Mouse (Mus musculus) MEL (cell line): Measurements from ENCODE around the gene Itpr1. TPM values are rescaled to one million over a fixed set of nuclear protein-coding genes. Genes with fewer than 3 reads are reported as not detected.

Experiments used
- DNase-seq: peaks from one replicate; pipeline ENCODE4 v3.0.0; 2011; ENCODE audit warnings: low read depth, low spot score
- H3K27ac ChIP-seq: 2 replicates; pipeline ENCODE4 v1.5.1; 2012; ENCODE audit warnings: low read depth, mild to moderate bottlenecking, control low read depth, low read length, moderate library complexity; ENCODE audit not compliant: control insufficient read depth
- H3K27me3 ChIP-seq, 2 experiments: fragments of 150-350 bp in 1 of 2; sonication (generic) in 1 of 2; 2 replicates each; pipeline ENCODE4 v1.6.1; 2012; ENCODE audit warnings: low read length in 2 of 2, mild to moderate bottlenecking in 2 of 2, improper control_type of control experiment in 1 of 2, moderate library complexity in 1 of 2; ENCODE audit not compliant: insufficient read depth in 2 of 2, control insufficient read depth in 1 of 2
- H3K36me3 ChIP-seq, 2 experiments: 2 replicates each; pipeline ENCODE4 v1.6.1; 2012 to 2014; ENCODE audit warnings: low read length in 2 of 2, improper control_type of control experiment in 1 of 2, inconsistent platforms in 1 of 2, mild to moderate bottlenecking in 1 of 2; ENCODE audit not compliant: insufficient read depth in 2 of 2, control insufficient read depth in 1 of 2
- H3K4me1 ChIP-seq, 2 experiments: fragments of 150-350 bp in 1 of 2; sonication (generic) in 1 of 2; 2 replicates each; pipeline ENCODE4 v1.6.1; 2012; ENCODE audit warnings: low read length in 2 of 2, improper control_type of control experiment in 1 of 2, mild to moderate bottlenecking in 1 of 2; ENCODE audit not compliant: insufficient read depth in 2 of 2, control insufficient read depth in 1 of 2
- H3K4me3 ChIP-seq, 2 experiments: fragments of 150-350 bp in 1 of 2; sonication (generic) in 1 of 2; 2 replicates each; pipeline ENCODE4 v1.5.1; 2012; ENCODE audit warnings: low read depth in 2 of 2, low read length in 2 of 2, mild to moderate bottlenecking in 2 of 2, moderate library complexity in 2 of 2, control low read depth in 1 of 2, improper control_type of control experiment in 1 of 2; ENCODE audit not compliant: control insufficient read depth in 1 of 2, insufficient read depth in 1 of 2
- H3K79me2 ChIP-seq: 2 replicates; pipeline ENCODE4 v1.6.1; 2012; ENCODE audit warnings: mild to moderate bottlenecking, low read length, moderate library complexity; ENCODE audit not compliant: control insufficient read depth, poor library complexity, insufficient read depth
- H3K9ac ChIP-seq: 2 replicates; pipeline ENCODE4 v1.6.1; 2012; ENCODE audit warnings: low read depth, mild to moderate bottlenecking, control low read depth, low read length, moderate library complexity; ENCODE audit not compliant: control insufficient read depth, poor library complexity, severe bottlenecking
- H3K9me3 ChIP-seq: fragments of 150-350 bp; sonication (generic); replicated peaks from 2 replicates; pipeline ENCODE4 v1.6.1; 2012; ENCODE audit warnings: mild to moderate bottlenecking, low read length, improper control_type of control experiment, moderate library complexity; ENCODE audit not compliant: insufficient read depth
- BHLHE40 ChIP-seq: IDR thresholded peaks from 2 replicates; pipeline ENCODE4 v1.6.1; 2012; ENCODE audit warnings: low read depth, mild to moderate bottlenecking, inconsistent platforms, low read length, improper control_type of control experiment, borderline replicate concordance
- CHD2 ChIP-seq: IDR thresholded peaks from 2 replicates; pipeline ENCODE4 v1.6.1; 2011; ENCODE audit warnings: low read length, improper control_type of control experiment
- CTCF ChIP-seq, 3 experiments: IDR thresholded peaks in 2 of 3; conservative IDR thresholded peaks in 1 of 3; 2 replicates each; pipeline ENCODE4 v1.5.1; 2011 to 2012; ENCODE audit warnings: low read length in 3 of 3, low read depth in 2 of 3, mild to moderate bottlenecking in 2 of 3, improper control_type of control experiment in 1 of 3, inconsistent platforms in 1 of 3, mixed read lengths in 1 of 3, moderate library complexity in 1 of 3; ENCODE audit not compliant: control insufficient read depth in 1 of 3, insufficient read depth in 1 of 3, poor library complexity in 1 of 3, severe bottlenecking in 1 of 3
- EP300 ChIP-seq, 2 experiments: IDR thresholded peaks; 2 replicates each; pipeline ENCODE4 v1.6.1; 2011; ENCODE audit warnings: improper control_type of control experiment in 2 of 2, low read length in 2 of 2, low read depth in 1 of 2, mild to moderate bottlenecking in 1 of 2
- ETS1 ChIP-seq: IDR thresholded peaks from 2 replicates; pipeline ENCODE4 v1.6.1; 2012; ENCODE audit warnings: low read depth, mild to moderate bottlenecking, inconsistent platforms, low read length, improper control_type of control experiment, moderate library complexity
- HCFC1 ChIP-seq: IDR thresholded peaks from 2 replicates; pipeline ENCODE4 v1.6.1; 2012; ENCODE audit warnings: low read depth, mild to moderate bottlenecking, inconsistent platforms, low read length, improper control_type of control experiment, moderate library complexity
- JUND ChIP-seq: IDR thresholded peaks from 2 replicates; pipeline ENCODE4 v1.6.1; 2011; ENCODE audit warnings: low read depth, mild to moderate bottlenecking, improper control_type of control experiment, low read length
- KAT2A ChIP-seq: conservative IDR thresholded peaks from 2 replicates; pipeline ENCODE4 v1.6.1; 2012; ENCODE audit warnings: low read depth, low read length, improper control_type of control experiment, inconsistent platforms
- MAFK ChIP-seq: IDR thresholded peaks from 2 replicates; pipeline ENCODE4 v1.6.1; 2011; ENCODE audit warnings: low read depth, mild to moderate bottlenecking, low read length, improper control_type of control experiment, borderline replicate concordance
- MAX ChIP-seq: IDR thresholded peaks from 2 replicates; pipeline ENCODE4 v1.6.1; 2011; ENCODE audit warnings: low read length, improper control_type of control experiment
- MAZ ChIP-seq: IDR thresholded peaks from 2 replicates; pipeline ENCODE4 v1.6.1; 2012; ENCODE audit warnings: low read depth, mild to moderate bottlenecking, inconsistent platforms, low read length, improper control_type of control experiment
- NRF1 ChIP-seq: IDR thresholded peaks from 2 replicates; pipeline ENCODE4 v1.6.1; 2014; ENCODE audit warnings: low read depth, mild to moderate bottlenecking, inconsistent platforms, low read length, improper control_type of control experiment, moderate library complexity; ENCODE audit not compliant: poor library complexity, insufficient read depth, severe bottlenecking
- RAD21 ChIP-seq: IDR thresholded peaks from 2 replicates; pipeline ENCODE4 v1.6.1; 2011; ENCODE audit warnings: mild to moderate bottlenecking, low read depth, low read length, improper control_type of control experiment
- RCOR1 ChIP-seq: IDR thresholded peaks from 2 replicates; pipeline ENCODE4 v1.6.1; 2012; ENCODE audit warnings: low read depth, mild to moderate bottlenecking, inconsistent platforms, low read length, improper control_type of control experiment
- UBTF ChIP-seq: IDR thresholded peaks from 2 replicates; pipeline ENCODE4 v1.6.1; 2012; ENCODE audit warnings: low read depth, mild to moderate bottlenecking, inconsistent platforms, low read length, improper control_type of control experiment, moderate library complexity, borderline replicate concordance; ENCODE audit not compliant: insufficient read depth
- USF1 ChIP-seq: IDR thresholded peaks from 2 replicates; pipeline ENCODE4 v1.6.1; 2014; ENCODE audit warnings: low read depth, mild to moderate bottlenecking, inconsistent platforms, low read length, improper control_type of control experiment, moderate library complexity
- USF2 ChIP-seq, 2 experiments: IDR thresholded peaks; 2 replicates each; pipeline ENCODE4 v1.6.1; 2011 to 2012; ENCODE audit warnings: improper control_type of control experiment in 2 of 2, low read length in 2 of 2, borderline replicate concordance in 1 of 2, inconsistent platforms in 1 of 2, low read depth in 1 of 2, mild to moderate bottlenecking in 1 of 2; ENCODE audit not compliant: insufficient read depth in 1 of 2
- ZC3H11A ChIP-seq: IDR thresholded peaks from 2 replicates; pipeline ENCODE4 v1.6.1; 2012; ENCODE audit warnings: low read depth, mild to moderate bottlenecking, inconsistent platforms, low read length, improper control_type of control experiment
- ZKSCAN1 ChIP-seq: IDR thresholded peaks from 2 replicates; pipeline ENCODE4 v1.6.1; 2012; ENCODE audit warnings: low read depth, mild to moderate bottlenecking, inconsistent platforms, low read length, improper control_type of control experiment, moderate library complexity
- ZNF384 ChIP-seq: IDR thresholded peaks from 2 replicates; pipeline ENCODE4 v1.6.1; 2012; ENCODE audit warnings: low read depth, mild to moderate bottlenecking, inconsistent platforms, low read length, improper control_type of control experiment
- polyA plus RNA-seq, 2 experiments: library from polyadenylated mRNA; stranded (reverse) in 1 of 2; unstranded in 1 of 2; fragments of >175 nt in 1 of 2; fragments of >200 nt in 1 of 2; gene quantifications; 2 replicates each; pipeline versions ENCODE4 v1.2.1 to v1.2.4; 2012; ENCODE audit warnings: low replicate concordance in 2 of 2, low read depth in 1 of 2; ENCODE audit not compliant: insufficient read length in 2 of 2, insufficient read depth in 1 of 2, missing spikeins in 1 of 2
- total RNA-seq: library from RNA; depleted of rRNA; stranded (reverse); fragments of 300-350 nt; gene quantifications from 2 replicates; pipeline ENCODE4 v1.2.3, GENCODE M21; 2012

Itpr1 gene
- total and polyA plus RNA-seq, 3 experiments, result 15.6 to 19.0 TPM; not detected in 1

DNA sequence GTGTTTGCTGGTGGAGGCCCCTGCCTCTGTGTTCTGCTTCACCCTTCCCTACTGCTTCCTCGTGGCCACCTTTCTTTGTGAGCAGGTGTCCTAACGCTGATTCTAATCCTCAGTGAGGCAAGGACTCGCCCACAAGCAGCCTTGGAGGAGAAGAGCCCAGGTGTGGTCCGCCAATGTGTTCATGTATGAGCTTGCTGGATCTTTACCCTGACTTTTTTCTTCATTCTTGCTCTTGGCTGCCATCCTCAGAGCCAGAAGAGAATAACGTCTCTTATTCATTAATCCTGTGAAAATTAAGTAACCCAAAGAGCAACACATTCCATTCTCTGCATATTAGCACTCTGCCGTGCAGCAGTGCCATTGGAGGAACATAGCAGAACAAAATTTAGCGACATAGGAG is 161.1 kb downstream of the Itpr1 start:
- TF ChIP-seq BHLHE40 (no peak), MAZ (no peak), RCOR1 (no peak), CTCF (IDR thresholded peaks at IDR 0.05 in 2 of 3, conservative IDR thresholded peaks at IDR 0.05 in 1 of 3; ENCODE audit: control insufficient read depth in 1 of 3, insufficient read depth in 1 of 3, low read depth in 2 of 3, low read length in 3 of 3, poor library complexity in 1 of 3, severe bottlenecking in 1 of 3) (peak in 1 of 3 experiments; percentile 6; a peak in 1 of 6 replicates), ZKSCAN1 (no peak), ETS1 (no peak), RAD21 (0 out of 2 replicates have a peak, but pooled peaks have one; percentile 9), MAFK (no peak), NRF1 (no peak), EP300 (IDR thresholded peaks at IDR 0.05; ENCODE audit: low read depth in 1 of 2, low read length in 2 of 2) (no peak), USF2 (IDR thresholded peaks at IDR 0.05; ENCODE audit: borderline replicate concordance in 1 of 2, insufficient read depth in 1 of 2, low read depth in 1 of 2, low read length in 2 of 2) (no peak), HCFC1 (no peak)
- Histone ChIP-seq H3K36me3 (no peaks in the 10 kb centered on the region), H3K79me2 (no peaks in the 10 kb centered on the region), H3K9me3 (no peaks in the 10 kb centered on the region), H3K4me3 (no peak overlapping the region), H3K9ac (no peak overlapping the region), H3K27me3 (no peaks in the 10 kb centered on the region), H3K27ac (no peak overlapping the region), H3K4me1 (no peaks in the 10 kb centered on the region)
- DNase-seq, result no peak

DNA sequence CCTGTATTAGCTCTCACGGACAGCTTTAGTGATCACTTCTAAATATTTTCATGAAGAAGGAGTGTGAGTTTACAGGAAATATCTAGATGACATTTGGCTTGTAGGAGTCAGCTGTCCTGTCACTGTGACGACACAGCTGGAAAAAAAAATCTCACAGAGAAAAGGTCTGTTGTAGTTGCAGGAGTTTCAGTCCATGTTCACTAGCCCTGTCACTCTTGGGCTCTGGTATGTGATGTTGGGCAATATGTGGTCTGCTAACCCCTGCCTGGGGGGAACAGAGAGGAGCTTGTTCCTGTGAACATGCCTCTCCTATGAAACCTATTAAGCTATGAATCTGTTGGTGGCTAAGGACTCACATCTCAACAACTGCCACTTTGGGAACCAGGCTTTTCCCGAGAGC is 166.1 kb downstream of the Itpr1 start:
- Histone ChIP-seq H3K36me3 (no peaks in the 10 kb centered on the region), H3K9me3 (no peaks in the 10 kb centered on the region), H3K79me2 (no peaks in the 10 kb centered on the region), H3K9ac (no peak overlapping the region), H3K27me3 (no peaks in the 10 kb centered on the region), H3K27ac (no peak overlapping the region), H3K4me1 (no peaks in the 10 kb centered on the region), H3K4me3 (no peak overlapping the region)
- no peak for DNase-seq
- TF ChIP-seq CHD2 (no peak), UBTF (no peak), MAX (no peak), USF1 (no peak), ZNF384 (no peak), JUND (no peak), ZC3H11A (no peak), BHLHE40 (no peak), KAT2A (no peak)
